Mouse (Mus musculus) testis, adult 2 months (tissue): ENCODE results near the gene Immp2l.

Experiments
- CTCF ChIP-seq: fragments of 200-500 bp; IDR thresholded peaks from 2 replicates; pipeline ENCODE4 v1.5.1; 2012; ENCODE audit warnings: low read depth, mild to moderate bottlenecking, inconsistent platforms, low read length, moderate library complexity; ENCODE audit not compliant: control insufficient read depth, insufficient read depth, insufficient replicate concordance
- POLR2A ChIP-seq: fragments of 200-500 bp; IDR thresholded peaks from 2 replicates; pipeline ENCODE4 v1.6.1; 2012; ENCODE audit warnings: low read depth, mild to moderate bottlenecking, inconsistent platforms, low read length, moderate library complexity; ENCODE audit not compliant: control insufficient read depth

GRCm38 (mm10) chr12:41615271-41615670 is 591.4 kb downstream of the Immp2l start:
- TF ChIP-seq POLR2A (no peak), CTCF (no peak)
